Mouse (Mus musculus): ENCODE data around the gene Dzank1. TPM values are rescaled to one million over a fixed set of nuclear protein-coding genes. Genes with fewer than 3 reads are reported as not detected.

Gene Dzank1
- polyA plus RNA-seq (2015; fragmentation: Illumina TruSeq; extraction: RNeasy Lipid Tissue Mini Kit (QIAGEN cat#74804); ENCODE audit: insufficient read depth, low replicate concordance): 0.68 TPM

GRCm38 (mm10) chr2:144526981-144527820 is at the start of gene Dzank1, which contains the start of gene Polr3f:
Gene Dzank1 (minus strand): TSS chr2:144527414.
Gene Polr3f (plus strand): TSS chr2:144527718.

GRCm38 (mm10) chr2:144555820-144556552 is 28.8 kb upstream of the Dzank1 start, which contains the start of gene Sec23b:
Gene Sec23b (plus strand): TSS chr2:144556229.

GRCm38 (mm10) chr2:144550529-144550928 is 23.3 kb upstream of the Dzank1 start, which contains the start of gene Rbbp9:
Gene Rbbp9 (minus strand): TSS chr2:144550869.

Other genes with a start within 250 kb of the Dzank1 start
- not detected for gene Ovol2, start 195.3 kb downstream of the Dzank1 start, polyA plus RNA-seq (2015; fragmentation: Illumina TruSeq; extraction: RNeasy Lipid Tissue Mini Kit (QIAGEN cat#74804); ENCODE audit: insufficient read depth, low replicate concordance)
- 21.7 TPM for gene Kat14, start 158.4 kb downstream of the Dzank1 start, polyA plus RNA-seq (2015; fragmentation: Illumina TruSeq; extraction: RNeasy Lipid Tissue Mini Kit (QIAGEN cat#74804); ENCODE audit: insufficient read depth, low replicate concordance)
- 5.3 TPM for gene Pet117, start 158.4 kb downstream of the Dzank1 start, polyA plus RNA-seq (2015; fragmentation: Illumina TruSeq; extraction: RNeasy Lipid Tissue Mini Kit (QIAGEN cat#74804); ENCODE audit: insufficient read depth, low replicate concordance)
- 34.6 TPM for gene Polr3f, start 304 bp upstream of the Dzank1 start, polyA plus RNA-seq (2015; fragmentation: Illumina TruSeq; extraction: RNeasy Lipid Tissue Mini Kit (QIAGEN cat#74804); ENCODE audit: insufficient read depth, low replicate concordance)
- gene Rbbp9, start 23.5 kb upstream of the Dzank1 start, polyA plus RNA-seq (2015; fragmentation: Illumina TruSeq; extraction: RNeasy Lipid Tissue Mini Kit (QIAGEN cat#74804); ENCODE audit: insufficient read depth, low replicate concordance): 22.8 TPM
- gene Sec23b, start 28.8 kb upstream of the Dzank1 start, polyA plus RNA-seq (2015; fragmentation: Illumina TruSeq; extraction: RNeasy Lipid Tissue Mini Kit (QIAGEN cat#74804); ENCODE audit: insufficient read depth, low replicate concordance): 62.4 TPM
- 24.3 TPM for gene Smim26, start 66.6 kb upstream of the Dzank1 start, polyA plus RNA-seq (2015; fragmentation: Illumina TruSeq; extraction: RNeasy Lipid Tissue Mini Kit (QIAGEN cat#74804); ENCODE audit: insufficient read depth, low replicate concordance)
- gene Dtd1, start 72.5 kb upstream of the Dzank1 start, polyA plus RNA-seq (2015; fragmentation: Illumina TruSeq; extraction: RNeasy Lipid Tissue Mini Kit (QIAGEN cat#74804); ENCODE audit: insufficient read depth, low replicate concordance): 15.9 TPM